Mouse (Mus musculus): ENCODE measurements at regions not wholly inside any gene's neighbourhood (a gene's known extent, or its start where the extent isn't known, plus 50 kb on each side); places are given as distances from the start of the nearest gene placed in this dataset.
A peak's percentile ranks its signal among the peaks of the same experiment; 100 is the strongest.

DNA sequence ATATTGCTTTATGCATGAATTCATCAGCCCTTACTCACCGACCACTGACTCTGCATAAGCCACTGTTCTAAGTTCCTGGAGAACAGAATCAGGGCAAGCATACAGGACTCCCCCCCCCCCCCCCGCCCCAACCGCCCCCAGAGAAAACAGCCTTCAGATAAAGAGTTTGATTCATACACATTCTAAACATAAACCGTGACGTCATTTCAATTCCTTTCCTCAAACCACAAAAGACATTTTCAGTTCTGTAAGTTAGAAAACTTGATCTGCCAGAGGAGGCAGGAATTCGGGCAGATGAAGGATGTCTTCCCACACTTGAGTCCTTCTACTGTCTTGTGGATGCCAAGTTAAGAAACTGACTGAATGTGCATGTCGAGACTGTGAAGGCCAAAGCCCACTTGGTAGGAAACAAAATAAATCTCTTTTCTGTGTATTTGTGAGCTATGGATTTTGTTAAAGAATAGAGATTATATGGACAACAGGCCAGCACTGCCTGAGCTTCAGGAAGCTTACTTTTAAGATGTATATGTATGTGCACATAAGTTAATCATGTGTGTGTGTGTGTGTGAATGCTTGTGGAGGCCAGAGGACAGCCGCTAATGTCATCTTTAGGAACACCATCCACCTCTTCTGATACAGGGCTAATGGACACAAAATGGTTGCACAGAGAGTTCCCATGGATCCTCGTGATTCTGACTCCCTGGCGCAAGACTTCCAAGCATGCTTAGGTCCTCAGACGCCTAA, 202.4 kb downstream of the Sox4 start:
- DNase-seq, result no peak

DNA sequence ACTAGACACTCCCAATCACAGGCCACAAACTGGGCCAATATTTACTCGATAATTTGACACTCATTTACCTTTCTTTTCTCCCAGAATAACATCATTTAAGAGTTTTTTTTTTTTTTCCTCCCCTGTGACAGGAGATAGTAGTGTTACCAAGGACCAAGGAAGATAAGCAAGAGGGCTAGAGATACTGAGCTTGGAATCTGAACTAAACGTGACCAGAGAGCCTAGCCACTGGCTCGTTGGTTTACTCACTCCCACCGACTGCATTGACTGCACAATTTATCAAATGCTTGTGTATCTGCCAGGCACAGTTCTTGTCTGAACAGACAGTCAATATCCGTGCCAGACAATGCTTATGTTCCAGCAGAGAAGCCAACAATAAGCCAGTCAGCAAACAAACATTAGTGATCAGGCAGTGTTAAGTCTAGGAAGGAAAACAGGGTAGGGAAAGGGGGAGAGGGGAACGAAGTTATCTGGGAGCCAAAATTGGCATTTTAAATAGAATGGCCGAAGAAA, 213.3 kb downstream of the Sox4 start:
- DNase-seq, result no peak

DNA sequence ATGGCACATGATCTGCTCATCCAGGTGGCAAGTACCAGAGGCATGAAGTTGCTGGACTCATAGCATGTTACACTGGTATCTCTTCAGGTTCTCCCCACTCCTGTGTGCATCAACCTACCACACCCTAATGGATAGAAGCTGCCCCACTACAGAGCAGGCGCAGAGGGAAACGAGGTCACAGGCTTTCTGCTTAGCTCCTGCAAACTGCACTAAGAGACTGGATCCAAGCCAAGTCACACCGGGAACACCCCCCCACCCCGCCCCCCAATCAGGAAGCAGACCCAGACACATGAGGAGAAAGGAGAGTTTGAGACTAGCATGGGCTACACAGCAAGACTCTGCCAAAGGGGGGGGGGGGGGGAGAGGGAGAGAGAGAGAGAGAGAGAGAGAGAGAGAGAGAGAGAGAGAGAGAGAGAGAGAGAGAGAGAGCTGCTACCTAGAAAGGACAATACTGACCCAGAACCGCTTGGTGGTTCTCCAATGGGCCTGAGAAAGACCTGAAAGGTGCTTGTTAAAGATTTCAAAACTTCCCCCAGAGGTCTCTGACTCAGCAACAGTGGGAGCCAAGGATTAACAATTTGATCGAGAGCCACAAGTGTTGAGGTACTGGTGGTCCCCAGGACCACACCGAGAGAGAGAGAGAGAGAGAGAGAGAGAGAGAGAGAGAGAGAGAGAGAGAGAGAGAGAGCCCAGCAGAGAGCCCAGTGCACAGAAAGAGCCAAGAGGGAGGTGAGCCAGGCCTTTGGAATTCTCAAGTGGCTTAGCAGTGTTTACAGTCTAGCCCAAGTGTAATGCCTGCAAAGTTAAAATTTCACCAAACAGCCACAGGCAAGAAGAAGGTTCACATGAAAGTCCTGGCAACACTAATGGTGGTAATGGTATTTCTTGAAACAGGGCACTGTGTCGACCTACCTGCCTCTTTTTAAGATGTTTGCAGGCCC, 215.1 kb downstream of the Sox4 start:
- DNase-seq, result no peak

DNA sequence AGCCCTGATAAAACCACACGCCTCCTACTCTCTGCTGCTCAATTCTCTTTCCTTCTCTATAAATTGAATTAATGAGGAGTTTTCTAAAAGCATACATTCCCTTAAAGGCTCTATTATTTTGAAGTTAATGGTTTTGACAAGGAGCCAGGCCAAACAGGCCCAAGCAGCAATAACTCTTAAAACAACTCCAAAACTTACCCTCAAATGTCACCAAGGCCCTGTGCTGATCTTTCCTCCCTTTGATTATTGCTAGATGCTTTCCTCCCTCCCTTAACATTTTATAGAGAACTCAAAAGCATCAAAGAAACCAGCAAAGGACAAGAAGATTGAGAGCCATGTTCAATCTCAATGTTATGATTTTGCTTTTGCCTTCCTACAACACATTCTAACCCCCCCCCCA, 221.0 kb downstream of the Sox4 start:
- DNase-seq, result no peak

DNA sequence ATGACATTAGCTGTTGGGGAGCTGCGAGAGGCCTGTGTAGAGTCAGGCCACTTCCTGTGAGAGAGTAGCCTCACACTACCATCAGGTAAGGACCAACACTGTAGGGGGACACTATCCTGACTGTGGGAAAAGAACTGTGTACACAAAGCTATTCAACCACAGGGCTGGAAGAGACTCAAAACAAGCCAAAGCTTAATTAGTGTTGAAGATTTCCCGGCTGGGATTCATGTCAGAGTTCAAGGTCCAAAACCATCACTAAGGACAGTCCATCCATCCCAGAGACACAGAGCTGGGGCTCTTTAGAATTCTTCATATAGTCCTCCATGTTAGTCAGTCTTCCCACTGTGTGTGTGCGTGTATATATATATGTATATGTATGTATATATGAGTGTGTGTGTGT, 221.5 kb downstream of the Sox4 start:
- DNase-seq, result no peak

DNA sequence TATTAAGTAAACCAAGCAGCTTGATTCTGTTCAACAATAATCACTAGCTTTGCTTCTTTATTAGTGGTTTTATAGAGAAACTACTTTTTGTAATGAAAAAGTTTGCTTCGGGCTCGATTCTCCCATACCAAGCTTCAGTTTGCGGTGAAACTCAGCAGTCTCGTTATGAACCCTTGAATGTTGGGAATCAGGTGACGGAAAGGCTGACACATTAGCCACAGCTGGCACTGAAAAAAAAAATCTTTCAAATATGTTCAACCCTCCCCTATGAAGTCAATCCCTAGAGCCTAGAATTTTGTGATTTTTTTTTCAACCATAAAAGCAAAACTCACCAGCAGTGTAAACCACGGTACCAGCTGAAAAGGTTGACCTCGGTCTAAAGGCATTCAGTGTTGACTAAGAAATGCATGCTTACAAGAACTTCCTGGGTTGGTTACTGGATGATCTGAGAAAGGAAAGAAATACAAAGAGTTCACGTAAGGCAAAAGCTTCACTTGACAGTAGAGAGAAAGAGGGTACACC, 223.4 kb downstream of the Sox4 start:
- no peak for DNase-seq

DNA sequence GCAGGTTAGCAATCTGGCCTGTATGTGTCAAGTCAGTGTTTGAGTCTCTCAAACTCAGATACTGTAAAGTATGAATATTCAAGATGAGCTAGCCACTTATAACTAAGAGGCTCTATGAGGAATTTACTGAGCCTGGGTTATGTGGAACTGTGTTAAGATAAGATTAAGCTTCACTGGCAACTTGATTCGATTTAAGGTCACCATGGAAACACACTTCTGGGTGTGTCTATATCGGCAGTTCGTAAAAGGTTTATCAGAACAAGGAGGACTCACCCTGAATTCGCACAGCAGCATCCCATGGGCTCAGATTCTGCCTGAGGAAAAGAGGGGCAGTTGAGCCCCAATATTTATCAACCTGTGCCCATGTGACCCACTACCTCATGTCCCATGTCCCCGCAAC, 224.7 kb downstream of the Sox4 start:
- no peak for DNase-seq

DNA sequence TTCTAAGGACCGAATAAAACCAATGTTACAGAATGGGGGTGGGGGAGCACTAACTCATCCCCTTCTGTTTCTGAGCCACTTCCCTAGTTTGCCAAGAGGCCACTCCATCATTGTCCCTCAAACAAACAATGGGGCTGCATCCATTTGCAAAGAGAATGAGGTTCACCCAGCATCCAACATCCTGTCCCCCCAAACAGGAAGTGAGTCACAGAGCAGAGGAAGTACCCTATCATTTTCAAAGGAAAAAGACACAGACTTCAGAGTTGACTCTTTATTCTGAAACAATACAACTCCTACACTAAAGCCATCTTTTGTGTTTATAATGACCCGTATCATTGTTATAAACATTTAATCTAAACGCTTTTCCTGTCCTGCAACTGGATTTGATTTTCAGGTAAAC, 229.2 kb downstream of the Sox4 start:
- no peak for DNase-seq

DNA sequence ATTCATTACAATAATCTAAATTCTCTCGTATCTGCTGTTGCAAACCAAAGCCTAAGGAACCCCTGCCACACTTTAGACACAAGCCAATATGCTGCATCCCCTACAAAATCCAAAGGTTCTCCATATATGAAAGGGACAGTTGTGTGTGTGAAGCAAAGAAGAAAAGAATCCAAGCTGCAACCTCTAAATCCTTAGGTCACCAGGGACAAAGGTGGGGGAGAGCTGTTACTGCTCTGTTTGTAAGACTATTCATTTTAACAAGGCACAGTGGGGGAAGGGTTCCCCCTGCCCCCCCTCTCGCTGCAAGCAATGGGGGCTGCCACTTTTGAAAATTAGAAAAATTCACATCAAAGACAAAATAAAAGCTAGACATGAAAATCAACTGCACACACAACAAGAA, 231.4 kb downstream of the Sox4 start:
- DNase-seq, result no peak

DNA sequence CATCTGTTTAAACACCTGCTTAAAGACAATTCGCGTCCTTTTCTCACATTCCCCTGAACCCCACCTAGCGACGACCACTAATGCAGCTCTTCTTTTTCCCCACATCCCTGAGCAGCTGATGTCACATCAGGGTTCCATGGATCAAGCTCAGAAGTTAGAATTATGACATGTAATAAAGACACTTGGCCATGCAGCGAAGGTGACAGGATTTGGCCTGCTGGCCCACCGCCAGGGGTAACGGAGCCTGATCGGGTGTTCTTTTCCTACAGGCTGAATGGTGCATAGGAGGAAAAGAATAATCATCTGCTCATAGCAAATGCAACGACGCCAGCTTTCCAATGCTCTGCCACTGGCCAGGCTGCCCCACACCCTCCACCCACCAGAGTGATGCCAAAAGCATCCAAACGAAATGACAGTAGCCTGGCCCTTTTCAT, 231.9 kb downstream of the Sox4 start:
- DNase-seq, result peak; percentile 57

DNA sequence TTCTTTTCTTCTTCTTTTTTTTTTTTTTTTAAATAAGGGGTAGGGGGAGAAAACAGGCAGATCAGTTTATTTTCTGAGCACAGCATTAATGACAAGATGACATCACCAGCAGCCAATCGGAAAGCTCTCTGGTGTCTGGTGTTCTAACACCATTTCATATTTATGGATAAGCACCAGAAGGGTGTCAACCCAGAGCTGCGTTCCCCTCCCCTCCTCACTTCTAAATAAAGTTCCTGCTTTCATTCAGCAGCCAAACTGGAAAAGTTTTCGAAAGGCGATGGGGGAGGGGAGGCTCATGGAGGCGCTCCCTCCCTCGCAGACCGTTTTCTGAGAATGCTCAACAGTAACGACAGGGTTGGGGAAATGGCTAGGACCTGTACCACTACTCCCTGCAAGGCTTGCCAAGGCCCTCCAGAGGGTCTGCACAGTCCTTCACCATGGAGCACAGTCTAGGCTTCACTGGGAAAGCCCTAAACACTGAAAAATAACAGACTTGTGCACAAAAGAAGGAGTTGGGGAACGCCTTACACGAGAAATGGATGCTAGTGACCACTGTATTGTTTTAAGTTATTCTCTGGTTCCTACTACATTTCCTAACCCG, 232.8 kb downstream of the Sox4 start:
- peak; percentile 79 for DNase-seq

DNA sequence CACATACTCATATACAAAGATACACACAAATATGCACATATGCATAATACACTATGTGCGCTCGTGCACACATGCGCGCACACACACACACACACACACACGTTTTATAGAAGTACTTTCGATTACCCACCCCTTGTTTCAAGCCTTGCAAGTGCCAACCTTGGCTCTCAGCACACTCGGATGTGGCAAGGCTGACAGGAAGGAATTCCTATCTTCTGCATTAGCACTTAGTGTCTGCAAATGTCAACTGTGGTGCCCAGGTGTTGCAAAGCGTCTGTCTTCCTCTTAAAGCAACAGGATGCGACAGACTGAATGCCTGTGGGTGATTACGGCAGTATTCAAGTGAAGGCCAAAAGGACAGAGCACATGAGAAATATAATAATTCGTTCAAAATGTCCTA, 233.3 kb downstream of the Sox4 start:
- DNase-seq, result no peak

DNA sequence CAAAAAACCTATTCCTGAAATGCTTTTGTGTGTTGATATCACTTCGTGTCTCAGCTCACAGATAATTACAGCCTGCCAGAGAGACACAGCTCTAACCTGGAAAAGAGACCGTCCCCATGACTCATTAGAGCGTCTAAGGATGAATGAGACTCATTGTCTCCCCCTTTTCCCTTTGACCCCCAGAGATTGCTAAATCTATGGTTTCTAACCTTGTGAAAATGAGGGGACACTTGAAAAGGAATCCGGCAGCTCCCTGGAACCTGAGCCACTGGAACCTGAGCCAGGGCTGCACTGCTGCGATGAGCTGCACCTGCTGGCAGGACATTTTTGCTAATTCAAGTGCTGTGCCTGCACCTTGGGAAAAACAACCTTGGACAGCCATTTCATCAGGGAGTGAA, 234.6 kb downstream of the Sox4 start:
- DNase-seq, result no peak

DNA sequence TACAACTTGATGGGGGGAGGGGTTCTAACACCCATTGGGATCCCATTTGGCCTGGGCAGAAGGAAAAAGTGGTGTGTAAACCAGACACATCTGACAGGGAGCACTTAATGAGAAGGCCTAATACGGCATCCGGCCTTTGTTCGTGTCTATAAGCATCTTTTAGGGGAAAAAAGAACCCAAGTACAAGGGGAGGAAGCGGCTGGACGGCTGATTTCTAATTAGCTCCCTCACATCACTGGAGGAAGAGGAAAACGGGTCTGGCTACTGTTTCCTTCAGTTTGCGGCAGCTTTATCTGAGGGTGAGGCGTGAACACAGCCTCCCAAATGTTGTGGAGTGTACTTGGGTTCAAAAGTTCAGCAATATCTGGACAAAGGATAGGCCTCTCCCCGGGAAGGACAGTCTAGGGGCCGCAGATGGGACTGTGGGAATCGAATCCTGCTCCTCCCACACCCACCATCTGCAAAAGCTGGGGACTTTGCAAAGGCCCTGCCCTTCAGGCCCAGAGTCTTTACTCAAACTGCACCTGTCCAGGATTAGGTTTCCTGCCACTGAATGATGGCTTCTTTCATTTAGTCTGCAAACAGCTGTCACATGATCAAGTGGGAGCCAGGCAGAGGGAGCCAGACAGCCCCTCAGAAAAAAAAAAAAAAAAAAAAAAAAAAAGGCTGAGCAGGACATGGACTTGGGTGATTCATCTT, 235.2 kb downstream of the Sox4 start:
- DNase-seq, result no peak

DNA sequence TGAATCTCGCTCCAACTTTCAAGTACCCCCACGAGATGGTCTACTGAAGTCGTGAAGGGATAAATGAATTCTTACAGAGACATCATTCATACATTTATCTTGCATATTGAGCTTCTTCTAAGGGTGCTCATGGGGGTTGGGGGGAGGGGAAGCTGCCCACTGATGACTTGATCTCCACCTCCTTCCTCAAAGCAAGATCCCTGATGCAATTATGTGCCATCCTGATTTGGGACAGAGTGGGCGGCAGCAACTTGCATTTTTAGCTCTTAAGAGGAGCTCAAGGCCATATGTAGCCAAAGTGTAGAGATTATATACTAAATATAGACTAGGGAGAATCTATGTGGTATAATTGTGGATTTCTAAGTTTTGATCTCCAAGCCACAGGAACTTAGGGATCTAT, 236.1 kb downstream of the Sox4 start:
- no peak for DNase-seq

DNA sequence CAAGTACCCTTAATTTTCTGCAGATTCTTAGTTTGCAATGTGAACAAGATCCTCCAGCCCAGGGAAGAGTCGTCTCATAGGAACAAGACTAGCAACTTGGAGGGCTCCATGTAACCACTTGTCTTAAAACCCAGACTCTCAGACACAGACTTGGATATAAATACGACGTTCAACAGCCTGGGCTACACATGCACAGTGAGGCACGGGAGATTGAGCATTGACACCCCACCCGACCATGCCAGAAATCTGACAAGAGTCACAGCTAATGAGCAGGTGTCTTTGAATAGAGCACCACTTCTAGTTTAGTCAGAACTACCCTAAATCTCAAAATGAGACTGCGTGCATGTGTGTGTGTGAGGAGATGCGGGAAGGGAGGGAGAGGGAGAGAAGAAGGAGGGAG, 243.5 kb downstream of the Sox4 start:
- DNase-seq, result no peak

DNA sequence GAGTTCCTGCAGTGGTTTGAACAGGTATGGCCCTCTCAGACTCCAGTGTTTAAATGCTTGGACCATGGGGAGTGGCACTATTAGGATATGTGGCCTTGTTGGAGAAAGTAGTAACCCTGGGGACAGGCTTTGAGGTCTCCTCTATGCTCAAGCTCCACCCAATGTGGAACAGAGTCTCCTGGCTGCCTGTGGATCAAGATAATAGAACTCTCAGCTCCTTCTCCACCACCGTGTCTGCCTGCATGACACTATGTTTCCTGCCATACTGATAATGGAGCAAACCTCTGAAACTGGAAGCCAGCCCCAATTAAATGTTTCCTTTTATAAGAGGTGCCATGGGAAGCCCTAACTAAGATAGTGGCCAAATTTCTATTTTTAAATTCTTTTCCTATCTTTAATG, 252.2 kb downstream of the Sox4 start:
- DNase-seq, result no peak

DNA sequence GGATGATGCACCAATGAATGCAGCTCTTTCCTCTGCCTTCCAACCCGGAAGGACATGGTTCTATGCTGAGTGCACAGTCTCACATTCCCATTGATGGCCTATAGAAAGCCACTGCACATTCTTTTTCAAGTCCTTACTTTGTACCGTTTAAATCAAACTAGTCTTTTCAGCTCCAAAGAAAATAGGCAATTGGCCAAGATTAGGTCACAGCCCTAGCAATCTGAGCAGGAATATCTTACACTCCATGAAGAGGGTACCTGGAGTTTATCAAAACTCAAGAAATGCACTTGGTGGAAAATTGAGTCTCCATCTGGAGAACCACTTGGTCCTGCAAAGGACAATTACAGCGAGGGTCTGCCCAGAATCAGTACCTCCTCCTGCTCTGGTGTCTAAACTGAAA, 253.4 kb downstream of the Sox4 start:
- DNase-seq, result no peak

DNA sequence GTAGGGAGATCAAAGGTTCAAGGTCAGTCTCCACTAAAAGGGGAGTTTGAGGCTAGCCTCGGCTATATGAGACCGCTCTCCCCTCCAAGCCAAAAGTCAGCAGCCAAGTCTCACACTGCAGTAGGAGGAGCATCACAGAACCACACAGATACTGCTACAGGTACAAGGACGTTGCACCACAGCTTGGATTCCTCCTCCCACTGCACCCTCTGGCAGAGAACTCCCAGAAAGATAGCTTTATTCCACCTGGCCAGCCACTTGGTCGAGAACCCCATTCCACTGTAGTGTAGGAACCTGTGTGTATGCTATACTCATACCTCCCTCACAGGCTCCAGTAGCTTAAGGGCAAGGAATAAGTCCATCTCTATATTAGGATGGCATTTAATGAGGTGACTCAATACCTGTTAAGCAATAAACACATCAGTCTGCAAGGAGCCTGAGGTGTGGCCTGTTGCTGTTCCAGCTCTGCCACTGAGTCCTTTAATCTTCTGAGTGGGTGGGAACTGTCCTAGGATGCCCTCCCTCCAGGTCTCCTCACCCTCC, 254.0 kb downstream of the Sox4 start:
- no peak for DNase-seq

DNA sequence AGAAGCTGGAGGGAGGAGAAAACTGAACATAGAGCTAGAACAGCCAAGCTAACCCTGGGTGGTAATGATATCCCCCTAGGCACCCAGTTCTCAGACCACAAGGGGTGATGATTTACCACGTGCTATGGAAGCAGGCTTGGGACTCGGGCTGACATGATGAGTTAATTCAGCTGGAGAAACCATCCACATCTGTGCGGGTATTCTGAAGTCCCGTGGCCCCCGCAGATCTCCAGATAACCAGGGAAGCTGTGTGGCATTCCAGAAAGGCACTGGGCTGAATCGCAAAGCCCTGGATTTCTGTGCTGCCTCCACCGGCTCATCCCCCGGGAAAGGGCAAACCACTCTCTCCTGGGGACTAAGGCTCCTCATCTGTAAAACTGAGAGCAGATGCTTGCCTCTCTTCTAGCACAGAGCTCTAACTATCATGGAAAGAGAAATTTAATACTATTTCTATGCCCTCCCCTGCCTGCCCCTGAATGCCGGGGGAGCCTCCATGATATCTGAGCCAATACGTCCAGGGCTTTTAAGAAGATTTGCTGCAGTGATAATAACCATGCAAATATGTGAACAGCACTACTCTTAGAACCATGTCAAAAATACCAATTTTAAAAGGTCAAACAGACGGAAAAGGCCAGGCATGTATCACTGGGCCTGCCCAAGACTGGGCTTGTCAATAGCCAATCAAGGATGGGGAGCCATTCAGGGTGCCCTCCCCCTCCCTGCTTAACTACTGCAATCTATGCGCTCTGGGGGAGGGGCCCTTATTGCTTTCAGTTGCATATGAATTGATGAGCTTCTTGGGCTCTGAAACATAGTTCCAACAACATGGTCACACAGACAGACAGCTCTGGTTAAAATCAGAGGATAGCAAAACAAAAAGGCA, 255.5 kb downstream of the Sox4 start:
- no peak for DNase-seq

DNA sequence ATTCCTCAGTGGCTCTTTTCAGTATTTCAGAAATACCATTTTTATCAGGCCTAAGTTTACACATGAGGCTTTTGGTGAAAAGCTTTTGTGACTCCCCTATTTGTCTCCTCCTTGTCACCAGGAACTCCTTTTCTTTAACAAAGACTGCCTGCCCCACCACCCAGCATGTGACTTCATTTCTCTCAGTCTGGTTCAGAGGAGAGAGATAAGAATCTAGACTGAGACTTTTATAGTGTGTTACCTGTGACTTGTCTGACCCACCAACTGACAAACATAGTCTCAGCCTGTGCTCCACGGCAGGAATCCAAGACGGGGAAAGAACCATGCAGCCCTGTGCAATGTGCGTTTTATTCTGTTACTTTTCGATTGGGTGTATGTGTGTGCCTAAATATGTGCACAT, 260.4 kb downstream of the Sox4 start:
- no peak for DNase-seq

Measured in right cerebral cortex, postnatal 4 days (tissue).